Mouse (Mus musculus) MEL (cell line): ENCODE measurements at regions not wholly inside any gene's neighbourhood (a gene's known extent, or its start where the extent isn't known, plus 50 kb on each side); places are given as distances from the start of the nearest gene placed in this dataset.

ENCODE experiments used
- DNase-seq: peaks from one replicate; pipeline ENCODE4 v3.0.0; 2011; ENCODE audit warnings: low read depth, low spot score
- H3K27ac ChIP-seq: 2 replicates; pipeline ENCODE4 v1.5.1; 2012; ENCODE audit warnings: low read depth, mild to moderate bottlenecking, control low read depth, low read length, moderate library complexity; ENCODE audit not compliant: control insufficient read depth
- H3K27me3 ChIP-seq, 2 experiments: fragments of 150-350 bp in 1 of 2; sonication (generic) in 1 of 2; 2 replicates each; pipeline ENCODE4 v1.6.1; 2012; ENCODE audit warnings: low read length in 2 of 2, mild to moderate bottlenecking in 2 of 2, improper control_type of control experiment in 1 of 2, moderate library complexity in 1 of 2; ENCODE audit not compliant: insufficient read depth in 2 of 2, control insufficient read depth in 1 of 2
- H3K36me3 ChIP-seq, 2 experiments: 2 replicates each; pipeline ENCODE4 v1.6.1; 2012 to 2014; ENCODE audit warnings: low read length in 2 of 2, improper control_type of control experiment in 1 of 2, inconsistent platforms in 1 of 2, mild to moderate bottlenecking in 1 of 2; ENCODE audit not compliant: insufficient read depth in 2 of 2, control insufficient read depth in 1 of 2
- H3K4me1 ChIP-seq, 2 experiments: fragments of 150-350 bp in 1 of 2; sonication (generic) in 1 of 2; 2 replicates each; pipeline ENCODE4 v1.6.1; 2012; ENCODE audit warnings: low read length in 2 of 2, improper control_type of control experiment in 1 of 2, mild to moderate bottlenecking in 1 of 2; ENCODE audit not compliant: insufficient read depth in 2 of 2, control insufficient read depth in 1 of 2
- H3K4me3 ChIP-seq, 2 experiments: fragments of 150-350 bp in 1 of 2; sonication (generic) in 1 of 2; 2 replicates each; pipeline ENCODE4 v1.5.1; 2012; ENCODE audit warnings: low read depth in 2 of 2, low read length in 2 of 2, mild to moderate bottlenecking in 2 of 2, moderate library complexity in 2 of 2, control low read depth in 1 of 2, improper control_type of control experiment in 1 of 2; ENCODE audit not compliant: control insufficient read depth in 1 of 2, insufficient read depth in 1 of 2
- H3K79me2 ChIP-seq: 2 replicates; pipeline ENCODE4 v1.6.1; 2012; ENCODE audit warnings: mild to moderate bottlenecking, low read length, moderate library complexity; ENCODE audit not compliant: control insufficient read depth, poor library complexity, insufficient read depth
- H3K9ac ChIP-seq: 2 replicates; pipeline ENCODE4 v1.6.1; 2012; ENCODE audit warnings: low read depth, mild to moderate bottlenecking, control low read depth, low read length, moderate library complexity; ENCODE audit not compliant: control insufficient read depth, poor library complexity, severe bottlenecking
- H3K9me3 ChIP-seq: fragments of 150-350 bp; sonication (generic); replicated peaks from 2 replicates; pipeline ENCODE4 v1.6.1; 2012; ENCODE audit warnings: mild to moderate bottlenecking, low read length, improper control_type of control experiment, moderate library complexity; ENCODE audit not compliant: insufficient read depth
- CHD2 ChIP-seq: IDR thresholded peaks from 2 replicates; pipeline ENCODE4 v1.6.1; 2011; ENCODE audit warnings: low read length, improper control_type of control experiment
- CTCF ChIP-seq, 3 experiments: IDR thresholded peaks in 2 of 3; conservative IDR thresholded peaks in 1 of 3; 2 replicates each; pipeline ENCODE4 v1.5.1; 2011 to 2012; ENCODE audit warnings: low read length in 3 of 3, low read depth in 2 of 3, mild to moderate bottlenecking in 2 of 3, improper control_type of control experiment in 1 of 3, inconsistent platforms in 1 of 3, mixed read lengths in 1 of 3, moderate library complexity in 1 of 3; ENCODE audit not compliant: control insufficient read depth in 1 of 3, insufficient read depth in 1 of 3, poor library complexity in 1 of 3, severe bottlenecking in 1 of 3
- ELF1 ChIP-seq: IDR thresholded peaks from 2 replicates; pipeline ENCODE4 v1.6.1; 2014; ENCODE audit warnings: low read depth, mild to moderate bottlenecking, inconsistent platforms, low read length, improper control_type of control experiment, moderate library complexity
- EP300 ChIP-seq, 2 experiments: IDR thresholded peaks; 2 replicates each; pipeline ENCODE4 v1.6.1; 2011; ENCODE audit warnings: improper control_type of control experiment in 2 of 2, low read length in 2 of 2, low read depth in 1 of 2, mild to moderate bottlenecking in 1 of 2
- ETS1 ChIP-seq: IDR thresholded peaks from 2 replicates; pipeline ENCODE4 v1.6.1; 2012; ENCODE audit warnings: low read depth, mild to moderate bottlenecking, inconsistent platforms, low read length, improper control_type of control experiment, moderate library complexity
- GABPA ChIP-seq: IDR thresholded peaks from 2 replicates; pipeline ENCODE4 v1.6.1; 2012; ENCODE audit warnings: low read depth, mild to moderate bottlenecking, inconsistent platforms, low read length, improper control_type of control experiment, moderate library complexity
- GATA1 ChIP-seq: IDR thresholded peaks from 2 replicates; pipeline ENCODE4 v1.6.1; 2011; ENCODE audit warnings: low read depth, low read length, improper control_type of control experiment
- HCFC1 ChIP-seq: IDR thresholded peaks from 2 replicates; pipeline ENCODE4 v1.6.1; 2012; ENCODE audit warnings: low read depth, mild to moderate bottlenecking, inconsistent platforms, low read length, improper control_type of control experiment, moderate library complexity
- JUND ChIP-seq: IDR thresholded peaks from 2 replicates; pipeline ENCODE4 v1.6.1; 2011; ENCODE audit warnings: low read depth, mild to moderate bottlenecking, improper control_type of control experiment, low read length
- MAFK ChIP-seq: IDR thresholded peaks from 2 replicates; pipeline ENCODE4 v1.6.1; 2011; ENCODE audit warnings: low read depth, mild to moderate bottlenecking, low read length, improper control_type of control experiment, borderline replicate concordance
- MAX ChIP-seq: IDR thresholded peaks from 2 replicates; pipeline ENCODE4 v1.6.1; 2011; ENCODE audit warnings: low read length, improper control_type of control experiment
- MEF2A ChIP-seq: IDR thresholded peaks from 2 replicates; pipeline ENCODE4 v1.6.1; 2014; ENCODE audit warnings: low read depth, mild to moderate bottlenecking, inconsistent platforms, low read length, improper control_type of control experiment; ENCODE audit not compliant: poor library complexity, insufficient replicate concordance, severe bottlenecking; ENCODE audit errors: extremely low read depth
- MXI1 ChIP-seq: IDR thresholded peaks from 2 replicates; pipeline ENCODE4 v1.6.1; 2011; ENCODE audit warnings: mild to moderate bottlenecking, low read depth, low read length, improper control_type of control experiment
- MYB ChIP-seq: IDR thresholded peaks from 2 replicates; pipeline ENCODE4 v1.6.1; 2011; ENCODE audit warnings: mild to moderate bottlenecking, low read depth, low read length, improper control_type of control experiment
- NRF1 ChIP-seq: IDR thresholded peaks from 2 replicates; pipeline ENCODE4 v1.6.1; 2014; ENCODE audit warnings: low read depth, mild to moderate bottlenecking, inconsistent platforms, low read length, improper control_type of control experiment, moderate library complexity; ENCODE audit not compliant: poor library complexity, insufficient read depth, severe bottlenecking
- POLR2A ChIP-seq, 2 experiments: IDR thresholded peaks; 2 replicates each; pipeline ENCODE4 v1.6.1; 2011 to 2012; ENCODE audit warnings: low read length in 2 of 2, mild to moderate bottlenecking in 2 of 2, control low read depth in 1 of 2, improper control_type of control experiment in 1 of 2, low read depth in 1 of 2, moderate library complexity in 1 of 2; ENCODE audit not compliant: control insufficient read depth in 1 of 2, insufficient read depth in 1 of 2, poor library complexity in 1 of 2
- POLR2AphosphoS2 ChIP-seq: IDR thresholded peaks from 2 replicates; pipeline ENCODE4 v1.6.1; 2011; ENCODE audit warnings: low read length, improper control_type of control experiment
- POLR2AphosphoS5 ChIP-seq: IDR thresholded peaks from 2 replicates; pipeline ENCODE4 v1.6.1; 2012; ENCODE audit warnings: low read depth, borderline replicate concordance, mild to moderate bottlenecking, inconsistent platforms, low read length, moderate library complexity, mixed read lengths
- RAD21 ChIP-seq: IDR thresholded peaks from 2 replicates; pipeline ENCODE4 v1.6.1; 2011; ENCODE audit warnings: mild to moderate bottlenecking, low read depth, low read length, improper control_type of control experiment
- RCOR1 ChIP-seq: IDR thresholded peaks from 2 replicates; pipeline ENCODE4 v1.6.1; 2012; ENCODE audit warnings: low read depth, mild to moderate bottlenecking, inconsistent platforms, low read length, improper control_type of control experiment
- SIN3A ChIP-seq: IDR thresholded peaks from 2 replicates; pipeline ENCODE4 v1.6.1; 2012; ENCODE audit warnings: low read length, improper control_type of control experiment, inconsistent platforms
- SMC3 ChIP-seq: IDR thresholded peaks from 2 replicates; pipeline ENCODE4 v1.6.1; 2011; ENCODE audit warnings: low read depth, low read length, improper control_type of control experiment
- TAL1 ChIP-seq: IDR thresholded peaks from 2 replicates; pipeline ENCODE4 v1.6.1; 2012; ENCODE audit warnings: mild to moderate bottlenecking, inconsistent platforms, low read length, moderate library complexity, mixed read lengths
- TBP ChIP-seq: IDR thresholded peaks from 2 replicates; pipeline ENCODE4 v1.8.0; 2011; ENCODE audit warnings: low read depth, low read length, improper control_type of control experiment
- TCF12 ChIP-seq: IDR thresholded peaks from 2 replicates; pipeline ENCODE4 v1.6.1; 2014; ENCODE audit warnings: low read depth, mild to moderate bottlenecking, inconsistent platforms, low read length, improper control_type of control experiment, moderate library complexity
- ZC3H11A ChIP-seq: IDR thresholded peaks from 2 replicates; pipeline ENCODE4 v1.6.1; 2012; ENCODE audit warnings: low read depth, mild to moderate bottlenecking, inconsistent platforms, low read length, improper control_type of control experiment
- ZKSCAN1 ChIP-seq: IDR thresholded peaks from 2 replicates; pipeline ENCODE4 v1.6.1; 2012; ENCODE audit warnings: low read depth, mild to moderate bottlenecking, inconsistent platforms, low read length, improper control_type of control experiment, moderate library complexity
- ZNF384 ChIP-seq: IDR thresholded peaks from 2 replicates; pipeline ENCODE4 v1.6.1; 2012; ENCODE audit warnings: low read depth, mild to moderate bottlenecking, inconsistent platforms, low read length, improper control_type of control experiment

DNA sequence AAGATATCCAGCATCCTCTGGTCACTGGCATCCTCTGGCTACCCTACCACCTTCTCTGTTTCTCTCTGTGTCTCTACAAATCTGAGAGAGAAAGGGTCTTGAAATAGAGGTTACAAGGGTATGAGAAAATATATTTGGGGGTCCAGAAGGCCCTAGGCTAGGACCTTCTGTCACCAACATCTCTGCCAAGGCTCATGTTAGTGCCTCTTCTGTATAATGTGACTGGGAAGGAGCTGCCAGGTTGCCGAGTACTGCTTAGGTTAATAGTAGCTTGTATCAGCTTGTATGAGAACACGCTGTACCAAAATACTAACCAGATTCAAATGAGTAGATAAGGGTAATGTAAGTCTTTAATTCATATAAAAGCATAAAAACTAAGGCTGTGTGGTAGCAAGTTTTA, 929.0 kb downstream of the Epha4 start:
- no peaks in the 10 kb centered on the region for H3K4me1 ChIP-seq
- H3K36me3 ChIP-seq: no peaks in the 10 kb centered on the region
- no peak overlapping the region for H3K9ac ChIP-seq
- H3K27me3 ChIP-seq: no peaks in the 10 kb centered on the region
- no peak for DNase-seq
- H3K27ac ChIP-seq: no peak overlapping the region
- H3K4me3 ChIP-seq: no peak overlapping the region
- H3K79me2 ChIP-seq: no peaks in the 10 kb centered on the region
- no peaks in the 10 kb centered on the region for H3K9me3 ChIP-seq
- TF ChIP-seq MYB: no peak
- no peak for TF ChIP-seq TBP
- no peak for TF ChIP-seq SIN3A
- no peak for TF ChIP-seq ETS1
- TF ChIP-seq ZNF384: no peak
- no peak for TF ChIP-seq POLR2AphosphoS2
- TF ChIP-seq RAD21: no peak
- no peak for TF ChIP-seq NRF1
- TF ChIP-seq EP300 (IDR thresholded peaks at IDR 0.05; ENCODE audit: low read depth in 1 of 2, low read length in 2 of 2): no peak

DNA sequence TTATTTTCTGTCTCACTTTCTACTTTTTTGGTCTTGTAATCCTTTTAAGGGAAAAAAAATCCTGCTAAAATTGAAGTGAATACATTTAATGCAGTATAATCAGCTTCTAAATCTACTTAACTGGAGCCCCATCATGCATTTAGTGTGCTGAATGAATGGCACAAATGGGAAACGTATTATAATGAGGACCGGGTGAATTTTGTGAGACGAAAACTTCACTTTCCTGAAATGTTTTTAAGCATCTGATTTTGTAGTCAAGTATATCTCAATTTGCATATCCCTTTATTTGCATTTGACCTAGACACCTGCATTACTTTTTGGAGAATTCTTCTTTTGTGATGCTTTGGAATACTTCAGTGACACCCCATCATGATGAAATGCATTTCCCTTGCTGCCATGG, 889.1 kb downstream of the Epha4 start:
- no peaks in the 10 kb centered on the region for H3K79me2 ChIP-seq
- DNase-seq: no peak
- TF ChIP-seq GABPA: no peak
- TF ChIP-seq TAL1: no peak
- TF ChIP-seq ZKSCAN1: no peak
- no peak for TF ChIP-seq SIN3A
- no peak for TF ChIP-seq MAFK
- TF ChIP-seq MAX: no peak
- TF ChIP-seq ZC3H11A: no peak
- no peaks in the 10 kb centered on the region for H3K27me3 ChIP-seq
- no peak overlapping the region for H3K27ac ChIP-seq
- H3K4me3 ChIP-seq: no peak overlapping the region
- no peaks in the 10 kb centered on the region for H3K4me1 ChIP-seq
- H3K36me3 ChIP-seq: no peaks in the 10 kb centered on the region
- H3K9ac ChIP-seq: no peak overlapping the region
- H3K9me3 ChIP-seq: no peaks in the 10 kb centered on the region

DNA sequence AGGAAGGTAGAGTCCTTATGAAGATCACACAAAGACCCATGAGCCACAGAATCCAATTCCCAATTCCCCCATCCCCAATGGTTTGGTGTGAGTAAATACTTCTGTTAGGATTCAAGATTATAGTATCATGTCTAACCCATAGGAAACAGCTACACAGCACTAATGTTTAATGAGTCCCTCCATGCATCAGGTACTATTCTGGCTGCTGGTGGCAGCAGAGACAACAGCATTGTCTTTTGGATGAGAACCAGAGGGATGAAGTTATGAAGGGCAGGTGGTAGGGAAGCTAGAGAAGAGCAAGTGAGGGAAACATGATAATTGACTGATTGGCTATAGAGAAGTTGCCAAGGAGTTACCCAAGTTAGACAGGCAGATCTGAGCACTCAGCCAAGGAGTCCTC, 885.0 kb downstream of the Epha4 start:
- Histone ChIP-seq H3K9me3 (no peaks in the 10 kb centered on the region), H3K4me1 (no peaks in the 10 kb centered on the region), H3K36me3 (no peaks in the 10 kb centered on the region), H3K9ac (no peak overlapping the region), H3K27me3 (no peaks in the 10 kb centered on the region), H3K27ac (no peak overlapping the region), H3K4me3 (no peak overlapping the region), H3K79me2 (no peaks in the 10 kb centered on the region)
- no peak for DNase-seq
- TF ChIP-seq RCOR1: no peak
- TF ChIP-seq CHD2: no peak
- TF ChIP-seq MEF2A: no peak
- TF ChIP-seq NRF1: no peak
- TF ChIP-seq POLR2A (IDR thresholded peaks at IDR 0.05; ENCODE audit: control insufficient read depth in 1 of 2, insufficient read depth in 1 of 2, low read depth in 1 of 2, low read length in 2 of 2, poor library complexity in 1 of 2): no peak
- no peak for TF ChIP-seq TCF12
- TF ChIP-seq POLR2AphosphoS5: no peak
- no peak for TF ChIP-seq HCFC1
- TF ChIP-seq ELF1: no peak
- no peak for TF ChIP-seq JUND
- TF ChIP-seq MXI1: no peak
- TF ChIP-seq GATA1: no peak
- no peak for TF ChIP-seq SIN3A
- TF ChIP-seq CTCF (IDR thresholded peaks at IDR 0.05 in 2 of 3, conservative IDR thresholded peaks at IDR 0.05 in 1 of 3; ENCODE audit: control insufficient read depth in 1 of 3, insufficient read depth in 1 of 3, low read depth in 2 of 3, low read length in 3 of 3, poor library complexity in 1 of 3, severe bottlenecking in 1 of 3): no peak
- no peak for TF ChIP-seq EP300 (IDR thresholded peaks at IDR 0.05; ENCODE audit: low read depth in 1 of 2, low read length in 2 of 2)
- no peak for TF ChIP-seq SMC3
